Mouse (Mus musculus): ENCODE measurements at regions not wholly inside any gene's neighbourhood (a gene's known extent, or its start where the extent isn't known, plus 50 kb on each side); places are given as distances from the start of the nearest gene placed in this dataset.

GRCm38 (mm10) chr2:45850018-45850605, 732.9 kb upstream of the Zeb2 start:
- TF ChIP-seq GATA1 (IDR thresholded peaks at IDR 0.05; ENCODE audit: low read depth, low read length) (no peak), POLR2A (IDR thresholded peaks at IDR 0.05; ENCODE audit: control insufficient read depth in 1 of 2, insufficient read depth in 1 of 2, low read depth in 1 of 2, low read length in 2 of 2, poor library complexity in 1 of 2) (no peak), GABPA (IDR thresholded peaks at IDR 0.05; ENCODE audit: low read depth, low read length) (no peak), CHD2 (IDR thresholded peaks at IDR 0.05; ENCODE audit: low read length) (no peak), POLR2AphosphoS2 (IDR thresholded peaks at IDR 0.05; ENCODE audit: low read length) (no peak), CTCF (IDR thresholded peaks at IDR 0.05 in 2 of 3, conservative IDR thresholded peaks at IDR 0.05 in 1 of 3; ENCODE audit: control insufficient read depth in 1 of 3, insufficient read depth in 1 of 3, low read depth in 2 of 3, low read length in 3 of 3, poor library complexity in 1 of 3, severe bottlenecking in 1 of 3) (no peak), MAX (IDR thresholded peaks at IDR 0.05; ENCODE audit: low read length) (no peak), EP300 (IDR thresholded peaks at IDR 0.05; ENCODE audit: low read depth in 1 of 2, low read length in 2 of 2) (no peak), MAZ (IDR thresholded peaks at IDR 0.05; ENCODE audit: low read depth, low read length) (no peak)
